Mouse (Mus musculus): Measurements from ENCODE around the gene Aicda. TPM values are rescaled to one million over a fixed set of nuclear protein-coding genes. Genes with fewer than 3 reads are reported as not detected.
"Not testable (repeated sequence)": the region's sequence is repeated elsewhere in the genome, so short reads cannot be mapped to it uniquely, and the experiment has no call there.

Gene Aicda
- polyA plus RNA-seq, 1 experiment from 2014 or later = 0.14 TPM

- no peak overlapping the region; the same call in 1 of the 2 replicates for H3K4me3 ChIP-seq (replicated peaks; ENCODE audit: low read length)
- H3K4me2 ChIP-seq (ENCODE audit: low read depth, low read length) = peak overlapping the region; percentile 12; the same call in 1 of the 2 replicates
- H3K27ac ChIP-seq (ENCODE audit: low read length) = no peak overlapping the region
- H3K27me3 ChIP-seq (ENCODE audit: control insufficient read depth, insufficient read depth, low read length) = no peaks in the 10 kb centered on the region
- no peak overlapping the region for H3K9ac ChIP-seq (ENCODE audit: low read length)
- 2% methylated on average over 6 of the region's 6 CpGs for WGBS
- H3K9me3 ChIP-seq (replicated peaks; ENCODE audit: control insufficient read depth, low read length) = no peaks in the 10 kb centered on the region
- H3K4me1 ChIP-seq (ENCODE audit: control insufficient read depth, insufficient read depth, low read length) = no peaks in the 10 kb centered on the region
- no peak for ATAC-seq (ENCODE audit: insufficient read depth, low FRiP score)
- H3K36me3 ChIP-seq (ENCODE audit: control insufficient read depth, insufficient read depth, low read length) = no peaks in the 10 kb centered on the region
Measured at GRCm38 (mm10) chr6:122562463-122562862, 8.9 kb downstream of the Aicda start.

- Histone ChIP-seq H3K4me2 (ENCODE audit: low read depth, low read length) (no peak overlapping the region), H3K4me3 (replicated peaks; ENCODE audit: low read length) (no peak overlapping the region), H3K36me3 (ENCODE audit: control insufficient read depth, insufficient read depth, low read length) (no peaks in the 10 kb centered on the region), H3K9me3 (replicated peaks; ENCODE audit: control insufficient read depth, low read length) (no peaks in the 10 kb centered on the region), H3K27me3 (ENCODE audit: control insufficient read depth, insufficient read depth, low read length) (no peaks in the 10 kb centered on the region), H3K27ac (ENCODE audit: low read length) (no peak overlapping the region), H3K9ac (ENCODE audit: low read length) (no peak overlapping the region), H3K4me1 (ENCODE audit: control insufficient read depth, insufficient read depth, low read length) (no peaks in the 10 kb centered on the region)
- no peak for ATAC-seq (ENCODE audit: insufficient read depth, low FRiP score)
- WGBS = 87% methylated on average over 9 of the region's 9 CpGs
Measured at GRCm38 (mm10) chr6:122565070-122565784, 11.6 kb downstream of the Aicda start.

DNA sequence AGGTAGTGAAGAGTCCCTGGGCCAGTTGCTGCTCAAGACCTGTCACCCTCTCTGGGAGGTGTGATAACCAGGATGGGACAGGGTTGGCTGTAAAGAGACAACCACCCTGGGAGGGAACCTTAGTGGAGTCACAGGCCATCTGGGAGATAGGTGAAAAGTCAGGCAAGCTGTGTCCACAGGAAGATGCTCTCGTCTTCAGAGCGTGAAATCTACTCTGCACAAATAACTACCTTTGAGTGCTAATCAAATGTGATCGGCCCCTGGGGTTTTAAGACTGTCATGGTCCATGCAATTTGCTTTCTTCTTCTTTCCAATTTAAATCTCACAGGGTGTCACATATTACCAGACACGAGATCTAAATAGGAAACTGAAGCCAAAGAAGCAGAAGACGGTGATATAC, 15.5 kb downstream of the Aicda start:
- Histone ChIP-seq H3K9me3 (replicated peaks; ENCODE audit: control insufficient read depth, low read length) (no peaks in the 10 kb centered on the region), H3K27me3 (ENCODE audit: control insufficient read depth, insufficient read depth, low read length) (no peaks in the 10 kb centered on the region), H3K4me2 (ENCODE audit: low read depth, low read length) (no peak overlapping the region), H3K36me3 (ENCODE audit: control insufficient read depth, insufficient read depth, low read length) (no peaks in the 10 kb centered on the region), H3K27ac (ENCODE audit: low read length) (no peak overlapping the region), H3K9ac (ENCODE audit: low read length) (no peak overlapping the region), H3K4me1 (ENCODE audit: control insufficient read depth, insufficient read depth, low read length) (no peaks in the 10 kb centered on the region), H3K4me3 (replicated peaks; ENCODE audit: low read length) (no peak overlapping the region)
- no peak for ATAC-seq (ENCODE audit: insufficient read depth, low FRiP score)
- WGBS = 70% methylated on average over 5 of the region's 5 CpGs

DNA sequence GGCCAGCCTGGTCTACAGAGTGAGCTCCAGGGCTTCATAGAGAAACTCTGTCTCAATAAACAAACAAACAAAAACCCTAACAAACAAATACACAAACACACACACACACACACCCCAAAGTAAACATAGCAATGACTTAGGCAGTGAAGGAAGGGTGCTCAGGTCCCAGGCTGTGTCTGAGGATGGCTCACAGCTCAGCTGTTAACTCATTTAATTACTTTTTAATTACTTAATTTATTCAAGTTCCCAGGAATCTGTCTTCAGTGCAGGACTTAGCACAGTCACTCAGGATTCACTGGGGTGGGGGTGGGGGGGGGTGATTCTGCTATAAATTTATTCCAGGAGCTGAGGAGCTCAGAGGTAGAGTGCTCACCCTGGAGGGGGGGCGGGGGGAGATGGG, 16.2 kb downstream of the Aicda start:
- no peaks in the 10 kb centered on the region for H3K9me3 ChIP-seq (replicated peaks; ENCODE audit: control insufficient read depth, low read length)
- no peaks in the 10 kb centered on the region for H3K27me3 ChIP-seq (ENCODE audit: control insufficient read depth, insufficient read depth, low read length)
- no peak for ATAC-seq (ENCODE audit: insufficient read depth, low FRiP score)
- H3K9ac ChIP-seq (ENCODE audit: low read length) = no peak overlapping the region
- H3K4me1 ChIP-seq (ENCODE audit: control insufficient read depth, insufficient read depth, low read length) = no peaks in the 10 kb centered on the region
- H3K4me3 ChIP-seq (replicated peaks; ENCODE audit: low read length) = no peak overlapping the region
- 64% methylated on average over 1 of the region's 1 CpGs for WGBS
- no peaks in the 10 kb centered on the region for H3K36me3 ChIP-seq (ENCODE audit: control insufficient read depth, insufficient read depth, low read length)
- no peak overlapping the region for H3K27ac ChIP-seq (ENCODE audit: low read length)
- H3K4me2 ChIP-seq (ENCODE audit: low read depth, low read length) = no peak overlapping the region

GRCm38 (mm10) chr6:122570695-122571616, 17.4 kb downstream of the Aicda start:
- no peak for ATAC-seq (ENCODE audit: insufficient read depth, low FRiP score)
- Histone ChIP-seq H3K4me2 (ENCODE audit: low read depth, low read length) (no peak overlapping the region), H3K4me1 (ENCODE audit: control insufficient read depth, insufficient read depth, low read length) (no peaks in the 10 kb centered on the region), H3K9me3 (replicated peaks; ENCODE audit: control insufficient read depth, low read length) (no peaks in the 10 kb centered on the region), H3K4me3 (replicated peaks; ENCODE audit: low read length) (no peak overlapping the region), H3K27me3 (ENCODE audit: control insufficient read depth, insufficient read depth, low read length) (no peaks in the 10 kb centered on the region), H3K9ac (ENCODE audit: low read length) (no peak overlapping the region), H3K36me3 (ENCODE audit: control insufficient read depth, insufficient read depth, low read length) (no peaks in the 10 kb centered on the region), H3K27ac (ENCODE audit: low read length) (no peak overlapping the region)
- 55% methylated on average over 8 of the region's 8 CpGs for WGBS

- Histone ChIP-seq H3K4me1 (ENCODE audit: control insufficient read depth, insufficient read depth, low read length) (no peaks in the 10 kb centered on the region), H3K27ac (ENCODE audit: low read length) (no peak overlapping the region), H3K27me3 (ENCODE audit: control insufficient read depth, insufficient read depth, low read length) (no peaks in the 10 kb centered on the region), H3K4me3 (replicated peaks; ENCODE audit: low read length) (no peak overlapping the region), H3K9ac (ENCODE audit: low read length) (no peak overlapping the region), H3K9me3 (replicated peaks; ENCODE audit: control insufficient read depth, low read length) (no peaks in the 10 kb centered on the region), H3K4me2 (ENCODE audit: low read depth, low read length) (no peak overlapping the region), H3K36me3 (ENCODE audit: control insufficient read depth, insufficient read depth, low read length) (no peaks in the 10 kb centered on the region)
- no peak for ATAC-seq (ENCODE audit: insufficient read depth, low FRiP score)
- 65% methylated on average over 3 of the region's 3 CpGs for WGBS
Measured at GRCm38 (mm10) chr6:122571617-122571959, 18.0 kb downstream of the Aicda start.

DNA sequence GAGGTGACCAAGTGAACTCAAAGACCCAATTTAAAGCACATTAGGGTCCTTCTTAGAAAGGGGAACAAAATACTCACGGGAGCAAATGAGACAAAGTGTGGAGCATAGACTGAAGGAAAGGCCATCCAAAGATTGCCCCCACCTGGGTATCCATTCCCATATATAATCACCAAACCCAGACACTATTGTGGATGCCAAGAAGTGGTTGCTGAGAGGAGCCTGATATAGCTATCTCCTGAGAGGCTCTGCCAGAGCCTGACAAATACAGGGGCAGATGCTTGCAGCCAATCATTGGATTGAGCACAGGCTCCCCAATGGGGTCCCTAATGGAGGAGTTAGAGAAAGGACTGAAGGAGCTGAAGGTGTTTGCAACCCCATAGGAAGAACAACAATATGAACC, 21.4 kb downstream of the Aicda start:
- not testable (repeated sequence) for H3K4me3 ChIP-seq (replicated peaks; ENCODE audit: low read length); H3K4me2 ChIP-seq (ENCODE audit: low read depth, low read length)
- 91% methylated on average over 1 of the region's 1 CpGs for WGBS

GRCm38 (mm10) chr6:122577030-122577429, 23.4 kb downstream of the Aicda start:
- Histone ChIP-seq H3K4me3 (replicated peaks; ENCODE audit: low read length) (no peak overlapping the region), H3K4me2 (ENCODE audit: low read depth, low read length) (no peak overlapping the region), H3K9me3 (replicated peaks; ENCODE audit: control insufficient read depth, low read length) (no peaks in the 10 kb centered on the region), H3K9ac (ENCODE audit: low read length) (no peak overlapping the region), H3K27ac (ENCODE audit: low read length) (no peak overlapping the region), H3K36me3 (ENCODE audit: control insufficient read depth, insufficient read depth, low read length) (no peaks in the 10 kb centered on the region), H3K4me1 (ENCODE audit: control insufficient read depth, insufficient read depth, low read length) (no peaks in the 10 kb centered on the region), H3K27me3 (ENCODE audit: control insufficient read depth, insufficient read depth, low read length) (no peaks in the 10 kb centered on the region)
- WGBS = 87% methylated on average over 3 of the region's 3 CpGs
- no peak for ATAC-seq (ENCODE audit: insufficient read depth, low FRiP score)

More for the DNA sequence above, 21.4 kb downstream of the Aicda start:
- H3K27me3 ChIP-seq (ENCODE audit: control insufficient read depth, insufficient read depth, low read length); H3K27ac ChIP-seq (ENCODE audit: low read length); H3K4me1 ChIP-seq (ENCODE audit: control insufficient read depth, insufficient read depth, low read length); H3K9me3 ChIP-seq (replicated peaks; ENCODE audit: control insufficient read depth, low read length); H3K36me3 ChIP-seq (ENCODE audit: control insufficient read depth, insufficient read depth, low read length); ATAC-seq (ENCODE audit: insufficient read depth, low FRiP score); H3K9ac ChIP-seq (ENCODE audit: low read length): not testable (repeated sequence)

- no peaks in the 10 kb centered on the region for H3K4me1 ChIP-seq (ENCODE audit: control insufficient read depth, insufficient read depth, low read length)
- H3K9me3 ChIP-seq (replicated peaks; ENCODE audit: control insufficient read depth, low read length) = no peaks in the 10 kb centered on the region
- no peak for ATAC-seq (ENCODE audit: insufficient read depth, low FRiP score)
- 73% methylated on average over 1 of the region's 1 CpGs for WGBS
- no peak overlapping the region for H3K4me2 ChIP-seq (ENCODE audit: low read depth, low read length)
- no peaks in the 10 kb centered on the region for H3K27me3 ChIP-seq (ENCODE audit: control insufficient read depth, insufficient read depth, low read length)
- no peaks in the 10 kb centered on the region for H3K36me3 ChIP-seq (ENCODE audit: control insufficient read depth, insufficient read depth, low read length)
- no peak overlapping the region for H3K4me3 ChIP-seq (replicated peaks; ENCODE audit: low read length)
- no peak overlapping the region for H3K9ac ChIP-seq (ENCODE audit: low read length)
- H3K27ac ChIP-seq (ENCODE audit: low read length) = no peak overlapping the region
Measured at GRCm38 (mm10) chr6:122579086-122579485, 25.5 kb downstream of the Aicda start.

All from stomach, embryonic 16.5 days (tissue).